Mouse (Mus musculus): ENCODE data around the gene Mtus2. TPM values are rescaled to one million over a fixed set of nuclear protein-coding genes. Genes with fewer than 3 reads are reported as not detected.

Mtus2 gene
- 9.3 and 9.6 TPM in 2 replicates for polyA plus RNA-seq (2015; fragmentation: Nextera tagmentation; extraction: Ambion mirVana)

GRCm38 (mm10) chr5:147956821-147957564, at the start of gene Mtus2:
TSS of gene Mtus2 (plus strand) at chr5:147957320.
- no peaks in the 10 kb centered on the region for H3K9me3 ChIP-seq (ENCODE audit: control insufficient read depth, low read length)
- peaks cover 12% of the 10 kb centered on the region for H3K4me1 ChIP-seq (replicated peaks; ENCODE audit: control insufficient read depth, insufficient read depth, low read length)
- 0% methylated on average over 47 of the region's 55 CpGs for WGBS
- H3K4me2 ChIP-seq (ENCODE audit: low read depth, low read length), result peak within 1 kb of the TSS; percentile 74
- peak within 1 kb of the TSS; percentile 54 for H3K27ac ChIP-seq (ENCODE audit: low read length)
- peak within 1 kb of the TSS; percentile 58 for H3K4me3 ChIP-seq (ENCODE audit: low read length)
- H3K36me3 ChIP-seq (ENCODE audit: control insufficient read depth, insufficient read depth, low read length), result no peaks in the 10 kb centered on the region
- peak; percentile 90 for ATAC-seq (ENCODE audit: low read depth)
- peak within 1 kb of the TSS; percentile 63 for H3K9ac ChIP-seq (ENCODE audit: low read length)
- peaks cover 24% of the 10 kb centered on the region for H3K27me3 ChIP-seq (ENCODE audit: control insufficient read depth, insufficient read depth, low read depth, low read length)

GRCm38 (mm10) chr5:147907851-147908250, 49.3 kb upstream of the Mtus2 start:
- no peak for ATAC-seq (ENCODE audit: low read depth)
- H3K9me3 ChIP-seq (ENCODE audit: control insufficient read depth, low read length), result no peaks in the 10 kb centered on the region; the same call in 1 of the 2 replicates
- H3K27me3 ChIP-seq (ENCODE audit: control insufficient read depth, insufficient read depth, low read depth, low read length), result no peaks in the 10 kb centered on the region
- WGBS, result 82% methylated on average over 8 of the region's 8 CpGs
- no peak overlapping the region for H3K4me2 ChIP-seq (ENCODE audit: low read depth, low read length)
- H3K27ac ChIP-seq (ENCODE audit: low read length), result no peak overlapping the region
- no peak overlapping the region for H3K4me3 ChIP-seq (ENCODE audit: low read length)
- no peaks in the 10 kb centered on the region for H3K36me3 ChIP-seq (ENCODE audit: control insufficient read depth, insufficient read depth, low read length)
- no peak overlapping the region for H3K9ac ChIP-seq (ENCODE audit: low read length)
- H3K4me1 ChIP-seq (replicated peaks; ENCODE audit: control insufficient read depth, insufficient read depth, low read length), result 0 out of 2 replicates have a peak, but pooled peaks cover under 1% of the 10 kb centered on the region

DNA sequence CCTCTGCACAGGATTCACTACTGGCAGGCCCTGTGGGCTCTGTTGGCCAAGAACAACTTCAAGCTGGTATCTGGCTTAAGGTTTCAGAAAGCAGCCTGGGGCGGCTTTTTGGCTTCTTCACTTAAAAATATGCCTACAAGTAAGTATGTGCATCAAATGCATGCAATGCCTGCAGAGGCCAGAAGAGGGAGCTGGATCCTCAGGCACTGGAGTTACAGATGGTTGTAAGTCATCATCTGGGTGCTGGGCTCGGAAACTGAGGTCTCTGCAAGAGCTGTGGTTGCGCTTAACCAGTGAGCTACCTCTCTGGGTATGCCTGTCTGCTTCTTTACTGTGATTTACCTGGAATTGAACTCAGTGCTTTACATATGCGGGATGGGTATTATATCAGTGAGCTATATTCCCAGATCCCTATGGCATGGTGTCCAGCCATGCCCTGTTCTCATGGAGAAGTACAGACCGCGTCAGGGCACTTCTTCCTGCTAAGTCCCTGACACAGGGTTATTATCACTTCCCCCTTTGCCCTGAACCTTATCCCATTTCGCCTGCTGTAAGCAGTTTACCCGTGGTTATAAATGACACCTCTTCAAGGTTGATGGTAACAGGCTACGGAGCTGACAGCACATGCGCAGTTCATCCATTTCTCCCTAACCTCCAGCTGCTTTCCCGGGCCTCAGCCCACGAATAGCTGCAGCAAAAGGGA, 46.2 kb upstream of the Mtus2 start:
- Histone ChIP-seq H3K27me3 (ENCODE audit: control insufficient read depth, insufficient read depth, low read depth, low read length) (no peaks in the 10 kb centered on the region), H3K9me3 (ENCODE audit: control insufficient read depth, low read length) (no peaks in the 10 kb centered on the region; the same call in 1 of the 2 replicates), H3K36me3 (ENCODE audit: control insufficient read depth, insufficient read depth, low read length) (no peaks in the 10 kb centered on the region), H3K9ac (ENCODE audit: low read length) (no peak overlapping the region), H3K4me2 (ENCODE audit: low read depth, low read length) (no peak overlapping the region), H3K4me3 (ENCODE audit: low read length) (no peak overlapping the region), H3K27ac (ENCODE audit: low read length) (no peak overlapping the region), H3K4me1 (replicated peaks; ENCODE audit: control insufficient read depth, insufficient read depth, low read length) (peaks cover 17% of the 10 kb centered on the region)
- no peak for ATAC-seq (ENCODE audit: low read depth)
- WGBS, result 71% methylated on average over 12 of the region's 12 CpGs

- H3K9me3 ChIP-seq (ENCODE audit: control insufficient read depth, low read length), result no peaks in the 10 kb centered on the region; the same call in 1 of the 2 replicates
- H3K36me3 ChIP-seq (ENCODE audit: control insufficient read depth, insufficient read depth, low read length), result no peaks in the 10 kb centered on the region
- 68% methylated on average over 3 of the region's 5 CpGs for WGBS
- no peaks in the 10 kb centered on the region for H3K27me3 ChIP-seq (ENCODE audit: control insufficient read depth, insufficient read depth, low read depth, low read length)
- no peak overlapping the region for H3K4me3 ChIP-seq (ENCODE audit: low read length)
- H3K27ac ChIP-seq (ENCODE audit: low read length), result no peak overlapping the region
- no peak overlapping the region for H3K4me2 ChIP-seq (ENCODE audit: low read depth, low read length)
- ATAC-seq (ENCODE audit: low read depth), result no peak
- no peak overlapping the region for H3K9ac ChIP-seq (ENCODE audit: low read length)
- peaks cover 17% of the 10 kb centered on the region for H3K4me1 ChIP-seq (replicated peaks; ENCODE audit: control insufficient read depth, insufficient read depth, low read length)
Observed at GRCm38 (mm10) chr5:147911744-147912143, 45.4 kb upstream of the Mtus2 start.

GRCm38 (mm10) chr5:147913241-147913842, 43.8 kb upstream of the Mtus2 start:
- peak overlapping the region; percentile 84 for H3K27ac ChIP-seq (ENCODE audit: low read length)
- ATAC-seq (ENCODE audit: low read depth), result peak; percentile 85
- no peaks in the 10 kb centered on the region; the same call in 1 of the 2 replicates for H3K9me3 ChIP-seq (ENCODE audit: control insufficient read depth, low read length)
- H3K27me3 ChIP-seq (ENCODE audit: control insufficient read depth, insufficient read depth, low read depth, low read length), result no peaks in the 10 kb centered on the region
- WGBS, result 20% methylated on average over 14 of the region's 14 CpGs
- H3K4me3 ChIP-seq (ENCODE audit: low read length), result no peak overlapping the region
- no peaks in the 10 kb centered on the region for H3K36me3 ChIP-seq (ENCODE audit: control insufficient read depth, insufficient read depth, low read length)
- H3K4me2 ChIP-seq (ENCODE audit: low read depth, low read length), result peak overlapping the region; percentile 37
- peak overlapping the region; percentile 54 for H3K9ac ChIP-seq (ENCODE audit: low read length)
- H3K4me1 ChIP-seq (replicated peaks; ENCODE audit: control insufficient read depth, insufficient read depth, low read length), result peaks cover 17% of the 10 kb centered on the region

GRCm38 (mm10) chr5:147915038-147915566, 42.0 kb upstream of the Mtus2 start:
- ATAC-seq (ENCODE audit: low read depth), result no peak

DNA sequence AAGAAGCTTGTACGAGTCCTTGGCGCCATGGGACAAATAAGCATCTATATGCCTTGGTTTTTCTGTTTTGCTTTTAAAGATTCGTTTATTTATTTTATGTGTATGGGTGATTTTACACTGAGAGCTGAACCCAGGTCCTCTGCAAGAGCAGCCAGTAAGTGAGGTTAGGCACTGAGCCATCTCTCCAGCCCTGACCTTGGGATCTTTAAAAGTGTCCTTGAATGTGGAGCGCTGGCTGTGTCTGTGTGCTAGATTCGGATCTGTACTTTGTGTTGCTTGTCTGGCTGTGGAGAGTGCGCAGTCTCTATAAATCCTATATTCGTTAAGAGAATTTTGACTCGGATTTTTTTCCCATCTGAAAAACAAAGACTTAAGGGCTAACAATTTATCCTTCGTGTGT, 40.9 kb upstream of the Mtus2 start:
- WGBS, result 76% methylated on average over 9 of the region's 9 CpGs
- Histone ChIP-seq H3K27ac (ENCODE audit: low read length) (no peak overlapping the region), H3K27me3 (ENCODE audit: control insufficient read depth, insufficient read depth, low read depth, low read length) (no peaks in the 10 kb centered on the region), H3K4me3 (ENCODE audit: low read length) (no peak overlapping the region), H3K9me3 (ENCODE audit: control insufficient read depth, low read length) (no peaks in the 10 kb centered on the region), H3K4me1 (replicated peaks; ENCODE audit: control insufficient read depth, insufficient read depth, low read length) (peaks cover 17% of the 10 kb centered on the region), H3K9ac (ENCODE audit: low read length) (no peak overlapping the region), H3K4me2 (ENCODE audit: low read depth, low read length) (no peak overlapping the region), H3K36me3 (ENCODE audit: control insufficient read depth, insufficient read depth, low read length) (no peaks in the 10 kb centered on the region)
- ATAC-seq (ENCODE audit: low read depth), result no peak

More at GRCm38 (mm10) chr5:147915038-147915566, 42.0 kb upstream of the Mtus2 start:
- H3K4me3 ChIP-seq (ENCODE audit: low read length), result no peak overlapping the region
- WGBS, result 46% methylated on average over 6 of the region's 6 CpGs
- no peaks in the 10 kb centered on the region for H3K27me3 ChIP-seq (ENCODE audit: control insufficient read depth, insufficient read depth, low read depth, low read length)
- H3K27ac ChIP-seq (ENCODE audit: low read length), result peak overlapping the region; percentile 63
- peaks cover 17% of the 10 kb centered on the region for H3K4me1 ChIP-seq (replicated peaks; ENCODE audit: control insufficient read depth, insufficient read depth, low read length)
- H3K36me3 ChIP-seq (ENCODE audit: control insufficient read depth, insufficient read depth, low read length), result no peaks in the 10 kb centered on the region
- no peaks in the 10 kb centered on the region; the same call in 1 of the 2 replicates for H3K9me3 ChIP-seq (ENCODE audit: control insufficient read depth, low read length)
- no peak overlapping the region for H3K4me2 ChIP-seq (ENCODE audit: low read depth, low read length)
- no peak overlapping the region for H3K9ac ChIP-seq (ENCODE audit: low read length)

- peak; percentile 68 for ATAC-seq (ENCODE audit: low read depth)
- Histone ChIP-seq H3K4me3 (ENCODE audit: low read length) (no peak overlapping the region), H3K4me2 (ENCODE audit: low read depth, low read length) (no peak overlapping the region), H3K36me3 (ENCODE audit: control insufficient read depth, insufficient read depth, low read length) (no peaks in the 10 kb centered on the region), H3K9ac (ENCODE audit: low read length) (no peak overlapping the region), H3K4me1 (replicated peaks; ENCODE audit: control insufficient read depth, insufficient read depth, low read length) (peaks cover 14% of the 10 kb centered on the region), H3K27me3 (ENCODE audit: control insufficient read depth, insufficient read depth, low read depth, low read length) (no peaks in the 10 kb centered on the region), H3K9me3 (ENCODE audit: control insufficient read depth, low read length) (no peaks in the 10 kb centered on the region), H3K27ac (ENCODE audit: low read length) (peak overlapping the region; percentile 41; the same call in 1 of the 2 replicates)
- 52% methylated on average over 17 of the region's 17 CpGs for WGBS
Observed at GRCm38 (mm10) chr5:147918044-147918846, 38.9 kb upstream of the Mtus2 start.
